Mouse (Mus musculus): ENCODE results near the gene Pimreg.

Pimreg gene

DNA sequence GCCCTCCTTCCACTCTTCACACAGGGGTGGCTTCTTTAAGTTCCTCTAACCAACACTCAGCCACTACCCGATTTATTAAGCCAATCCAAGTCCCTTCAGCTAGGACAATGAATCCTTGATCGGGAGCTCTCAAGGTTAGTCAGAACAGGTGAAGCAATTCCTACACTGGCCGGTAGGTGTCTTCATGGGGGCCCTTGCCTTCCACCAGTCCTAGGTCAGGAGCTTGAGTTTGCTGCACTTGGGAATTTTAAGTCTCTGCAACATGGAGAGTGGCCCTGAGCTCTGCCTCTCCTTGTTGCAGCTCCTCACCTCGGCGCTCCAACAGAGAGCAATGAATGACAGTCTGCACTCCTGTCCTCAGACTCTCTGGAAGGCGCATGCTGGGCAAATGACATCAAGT, 24.5 kb downstream of the Pimreg start:
- DNase-seq (ENCODE audit: low spot score): no peak

DNA sequence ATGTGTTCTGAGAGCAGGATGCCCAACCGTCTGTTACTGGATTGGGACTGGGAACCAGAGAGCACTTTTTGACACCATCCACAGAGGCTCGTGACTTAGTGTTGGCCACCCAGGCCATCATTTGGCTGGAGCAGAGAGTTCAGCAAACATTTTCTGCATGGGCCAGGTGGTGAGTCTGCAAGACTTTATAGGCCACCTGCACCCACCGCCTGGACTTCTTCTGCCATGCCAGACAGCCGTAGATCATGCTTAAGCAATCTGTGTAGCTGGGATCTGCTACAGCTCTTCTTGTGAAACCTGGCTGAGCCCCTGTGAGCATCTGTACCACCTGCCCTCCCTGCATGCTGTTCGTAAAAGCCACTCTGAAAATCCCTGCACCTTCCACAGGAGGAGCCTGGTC, 25.5 kb downstream of the Pimreg start:
- DNase-seq (ENCODE audit: low spot score): no peak

DNA sequence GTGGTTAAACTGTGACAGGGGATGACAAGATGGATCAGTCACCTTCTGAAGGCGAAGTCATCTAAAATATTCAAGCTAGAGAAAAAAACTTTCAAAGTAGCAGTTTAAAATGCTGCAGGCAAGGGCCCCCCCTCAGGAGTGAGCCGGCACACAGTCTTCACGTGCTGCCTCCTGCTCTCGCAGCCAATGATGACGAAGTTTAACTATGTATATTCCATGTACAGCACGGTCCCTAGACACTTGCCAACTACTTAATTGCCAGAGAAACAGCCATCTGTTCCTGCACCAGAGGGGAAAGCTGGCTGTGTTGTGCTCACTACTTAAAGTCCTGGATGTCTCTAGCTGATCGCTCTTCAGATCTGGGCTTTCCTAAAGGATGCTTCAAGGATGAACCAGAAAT, 26.2 kb downstream of the Pimreg start:
- DNase-seq (ENCODE audit: low spot score): no peak

DNA sequence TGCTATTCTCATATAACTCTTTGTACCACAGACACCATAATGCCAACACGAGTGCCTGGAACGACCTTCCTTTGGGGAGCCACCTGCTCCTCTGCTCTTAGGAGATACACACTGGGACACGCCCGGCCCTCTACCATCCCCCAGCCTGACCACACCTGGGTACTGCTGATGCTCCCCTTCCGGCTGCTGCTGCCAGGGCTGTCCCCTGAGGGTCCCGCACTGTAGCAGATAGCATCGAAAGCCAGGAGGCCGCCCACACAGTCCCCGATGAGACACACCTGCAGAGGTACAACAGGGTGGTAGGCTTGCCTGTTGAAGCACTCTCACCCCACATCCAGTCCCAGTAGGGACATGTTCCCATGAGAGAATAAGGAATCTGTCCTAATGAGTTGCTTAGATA, 28.9 kb downstream of the Pimreg start:
- DNase-seq (ENCODE audit: low spot score): no peak

DNA sequence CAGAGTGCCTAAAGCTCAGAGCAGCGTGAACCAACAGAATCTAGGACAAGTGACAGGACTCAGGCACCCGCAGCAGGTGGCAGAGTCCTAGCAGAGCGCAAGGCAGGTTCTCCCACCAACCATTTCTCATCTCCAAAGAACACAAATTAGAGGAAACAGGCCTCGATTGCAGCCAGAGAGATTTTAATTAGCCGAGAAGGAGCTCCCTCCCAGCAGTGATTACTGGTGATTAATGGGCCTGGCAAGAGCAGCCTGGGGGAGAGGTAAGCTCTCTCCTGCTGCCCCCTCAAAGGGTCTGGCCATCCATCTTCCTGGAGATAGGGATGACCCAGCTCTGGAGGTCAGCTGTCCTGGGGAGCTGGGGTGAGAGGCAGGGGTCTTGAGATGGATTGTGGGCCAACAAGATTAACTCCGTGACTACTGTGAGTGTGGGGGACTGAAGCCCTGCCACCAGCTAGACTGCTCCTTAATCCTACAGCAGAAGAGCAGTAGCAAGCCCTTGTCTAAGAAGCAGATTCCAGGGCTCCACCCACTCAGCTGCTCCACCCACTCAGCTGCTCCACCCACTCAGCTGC, 30.6 kb downstream of the Pimreg start:
- DNase-seq (ENCODE audit: low spot score): no peak

DNA sequence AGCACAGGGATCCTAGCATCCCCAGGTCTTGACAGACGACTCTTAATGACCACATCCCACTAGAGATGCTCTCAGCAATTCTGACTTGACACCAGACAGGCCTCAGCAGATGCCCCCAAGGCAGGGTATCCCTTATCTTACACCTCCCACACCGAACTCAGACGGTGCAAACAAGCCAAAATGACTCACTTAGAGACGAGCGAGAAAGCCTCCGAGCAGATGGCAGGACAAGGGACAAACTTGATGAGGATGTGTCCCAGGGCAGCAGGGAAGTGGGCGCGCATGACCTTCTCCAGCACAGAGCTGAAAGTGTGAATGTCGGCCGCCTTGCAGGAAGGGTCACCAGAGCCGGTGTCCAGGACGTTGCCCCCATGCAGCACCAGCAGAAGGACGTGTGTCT, 32.4 kb downstream of the Pimreg start:
- DNase-seq (ENCODE audit: low spot score): no peak

DNA sequence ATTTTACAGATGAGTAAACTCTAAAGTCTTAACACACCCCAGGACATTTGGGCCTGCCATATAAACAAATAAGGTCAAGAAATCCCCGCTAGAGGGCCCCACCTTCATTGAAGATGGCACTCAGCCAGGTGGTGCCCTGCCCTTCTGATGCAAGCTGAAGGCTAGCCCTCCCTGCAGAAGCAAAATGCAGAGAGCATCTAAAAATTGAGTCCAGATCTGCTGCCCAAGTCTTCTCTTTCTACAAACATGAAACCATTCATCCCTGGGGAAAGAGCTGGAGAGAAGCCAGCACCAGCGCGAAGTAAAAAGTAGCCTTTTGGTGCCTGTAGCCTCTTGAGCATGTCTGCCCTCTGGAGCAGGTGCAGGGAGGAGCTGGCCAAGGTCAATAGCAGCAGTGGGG, 36.2 kb downstream of the Pimreg start:
- no peak for DNase-seq (ENCODE audit: low spot score)

DNA sequence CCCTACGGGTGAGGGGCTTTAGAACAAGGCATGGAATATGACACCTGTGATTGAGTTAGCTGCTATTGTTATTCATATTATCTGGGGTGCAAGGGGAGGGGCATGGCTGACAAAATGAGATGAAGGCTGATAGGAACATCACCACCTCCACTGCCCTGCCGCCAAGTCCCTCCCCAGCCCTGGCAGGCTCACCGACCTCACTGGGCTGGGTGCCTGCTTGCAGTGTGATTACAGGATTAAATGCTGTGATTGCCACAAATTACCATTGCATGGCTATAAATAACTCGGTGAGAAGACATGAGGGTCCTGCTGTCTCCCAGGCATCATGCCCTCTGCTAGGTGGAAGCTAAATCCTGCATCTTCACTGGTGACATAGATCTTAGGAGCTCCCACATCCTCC, 36.8 kb downstream of the Pimreg start:
- no peak for DNase-seq (ENCODE audit: low spot score)

DNA sequence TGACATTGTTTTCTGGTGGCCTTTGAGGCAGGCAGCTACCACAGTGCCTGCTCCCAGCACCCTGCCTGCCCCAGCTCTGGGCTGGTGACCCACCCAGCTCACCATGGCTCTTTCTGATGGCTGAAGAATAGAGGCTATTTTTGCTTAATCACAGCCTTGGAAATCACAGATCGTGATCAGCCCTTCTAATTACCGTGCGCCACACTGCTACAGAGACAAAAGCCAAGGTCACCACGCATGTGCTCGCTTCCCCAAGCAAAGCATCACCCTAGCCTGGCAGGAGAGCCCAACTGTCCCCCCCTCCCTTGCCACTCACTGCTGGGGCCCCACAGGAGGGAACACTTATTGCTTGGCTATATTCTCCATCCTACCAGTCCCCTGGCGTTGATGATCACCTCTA, 38.6 kb downstream of the Pimreg start:
- no peak for DNase-seq (ENCODE audit: low spot score)

DNA sequence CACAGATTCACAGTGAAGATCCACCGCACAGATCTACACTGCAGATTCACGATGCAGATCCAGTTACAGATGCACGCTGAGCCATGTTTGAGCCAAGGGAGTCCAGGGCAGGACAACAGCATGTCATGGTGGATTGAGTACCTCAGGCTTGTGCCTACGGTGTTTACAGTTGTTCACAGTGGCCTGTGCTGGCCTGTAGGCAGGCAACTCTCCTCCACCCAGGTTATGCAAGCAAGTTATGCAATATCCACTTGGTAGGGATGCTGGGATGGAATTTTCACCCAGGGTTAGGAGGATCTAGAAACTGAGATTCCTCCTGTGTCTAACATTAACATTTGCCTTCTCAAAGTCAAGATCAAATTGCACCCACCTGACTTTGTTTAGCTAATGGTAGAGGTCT, 40.8 kb downstream of the Pimreg start:
- DNase-seq (ENCODE audit: low spot score): no peak

DNA sequence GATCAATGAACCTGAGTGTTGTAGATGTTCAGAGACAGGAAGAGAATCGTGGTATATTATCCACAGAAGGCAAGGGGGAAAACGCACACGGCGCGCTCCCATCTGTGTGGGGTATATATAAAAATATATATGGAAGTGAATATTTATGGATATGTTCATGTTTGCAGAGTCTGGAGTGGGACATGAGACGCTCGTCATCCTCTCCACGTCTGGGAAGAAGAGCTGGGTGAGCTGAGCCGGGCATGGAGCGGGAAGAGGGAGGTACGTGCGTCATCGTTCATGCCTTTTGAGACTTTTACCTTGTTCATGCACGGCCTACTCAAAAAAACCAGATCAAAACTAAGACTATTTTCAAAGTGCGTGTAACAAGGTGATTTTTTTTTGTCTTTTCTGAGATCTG, 42.5 kb downstream of the Pimreg start:
- no peak for DNase-seq (ENCODE audit: low spot score)

DNA sequence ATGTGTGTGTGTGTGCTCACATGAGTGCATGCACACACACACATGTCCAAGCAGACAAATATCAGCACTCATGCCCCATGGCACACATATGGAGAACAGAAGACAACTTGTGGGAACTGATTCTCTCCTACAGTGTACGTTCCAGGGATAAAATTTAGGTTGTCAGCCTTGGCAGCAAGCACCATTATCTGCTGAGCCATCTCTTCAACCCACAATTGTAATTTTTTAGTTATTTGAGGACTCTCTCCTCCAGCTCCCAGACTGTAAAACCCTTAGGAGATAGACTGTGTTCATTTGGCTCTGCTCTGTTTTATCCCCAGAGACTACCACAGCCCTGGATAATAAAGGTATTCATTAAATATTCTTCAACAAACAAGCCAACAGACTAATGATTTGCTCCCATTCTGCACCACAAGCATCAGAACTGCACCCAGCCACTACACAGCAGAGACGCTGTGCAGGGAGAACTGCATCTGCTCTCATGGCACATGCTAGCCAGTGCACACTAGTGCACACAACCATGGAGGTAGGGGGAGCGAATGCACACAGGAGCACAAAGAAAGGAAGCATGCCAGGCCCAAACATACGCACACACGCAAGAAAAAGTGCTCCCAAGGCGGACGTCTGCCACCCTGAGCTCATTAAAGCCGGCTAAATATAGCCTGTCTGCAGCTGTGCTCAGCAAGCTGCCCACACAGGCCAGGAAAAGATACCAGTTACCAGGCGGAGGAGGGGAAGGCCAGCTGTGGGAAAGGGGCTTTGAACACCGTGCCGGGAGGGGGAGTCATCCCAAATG, 44.6 kb downstream of the Pimreg start:
- no peak for DNase-seq (ENCODE audit: low spot score)

DNA sequence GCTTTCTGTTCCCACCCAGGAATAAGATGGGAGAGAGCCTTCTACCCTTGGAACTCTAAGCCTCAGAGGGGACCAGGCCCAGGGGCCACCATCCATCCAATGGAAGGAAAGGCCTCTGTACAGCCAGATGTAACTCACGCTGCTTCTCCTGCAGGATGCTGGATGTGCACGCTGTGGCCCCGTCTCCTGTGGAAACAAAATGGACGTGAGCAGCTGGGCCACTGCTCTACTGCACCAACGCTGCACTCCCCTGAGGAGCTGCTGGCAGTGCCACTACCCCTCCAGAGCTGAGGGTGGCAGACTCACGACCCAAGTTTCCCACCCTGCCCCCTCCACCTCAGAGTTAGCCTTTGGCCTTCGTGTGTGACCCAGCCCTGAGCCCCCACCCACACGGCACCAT, 50.6 kb downstream of the Pimreg start:
- DNase-seq (ENCODE audit: low spot score): no peak

DNA sequence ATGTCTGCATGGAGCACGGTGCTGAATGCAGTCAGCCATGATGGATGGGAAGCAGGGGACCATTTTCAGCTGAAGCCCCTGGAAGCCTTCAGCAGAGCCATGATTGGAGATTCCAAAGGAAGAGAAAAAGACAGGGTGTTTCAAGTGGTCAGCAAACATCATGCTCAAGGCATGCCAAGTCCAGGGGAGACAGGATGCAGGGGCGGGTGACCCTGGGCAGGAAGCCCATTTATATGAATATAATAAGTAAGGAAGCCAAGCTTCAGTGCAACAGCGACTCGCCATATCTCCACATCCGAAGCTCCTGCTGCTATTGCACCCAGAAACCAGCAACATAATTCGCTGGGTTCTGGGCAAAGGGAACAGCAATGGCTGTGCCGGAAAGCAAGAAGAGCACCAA, 52.6 kb downstream of the Pimreg start:
- peak; percentile 22 for DNase-seq (ENCODE audit: low spot score)

DNA sequence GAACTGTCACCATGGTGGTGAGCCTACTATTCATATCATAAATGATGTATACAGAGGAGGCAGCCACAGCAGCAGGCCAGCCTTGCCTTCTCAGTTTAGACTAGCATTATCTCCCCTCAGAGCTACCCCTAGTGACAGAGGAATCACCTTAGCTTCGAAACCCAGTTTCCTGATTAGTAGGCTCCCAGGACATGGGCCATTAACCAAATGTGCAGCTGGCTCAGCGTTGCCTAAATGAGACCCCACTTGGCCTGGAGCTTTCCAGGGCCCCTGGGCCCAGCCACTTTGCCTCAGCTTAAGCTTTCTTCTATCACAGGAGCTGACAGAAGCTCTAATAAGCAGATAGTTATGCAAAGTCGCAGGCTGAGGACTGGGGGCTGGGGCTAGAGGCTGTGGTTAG, 54.2 kb downstream of the Pimreg start:
- no peak for DNase-seq (ENCODE audit: low spot score)

Measured in ovary, postnatal 14 days (tissue).